Mouse (Mus musculus) lung, adult 2 months (tissue): ENCODE data around the gene Rgma.
A peak's percentile ranks its signal among the peaks of the same experiment; 100 is the strongest.

Source experiments
- CTCF ChIP-seq: fragments of 200-500 bp; IDR thresholded peaks from 2 replicates; pipeline ENCODE4 v1.5.1; 2011; ENCODE audit warnings: mild to moderate bottlenecking, low read length, control low read depth; ENCODE audit not compliant: insufficient read depth
- POLR2A ChIP-seq: fragments of 200-500 bp; IDR thresholded peaks from 2 replicates; pipeline ENCODE4 v1.6.1; 2011; ENCODE audit warnings: low read depth, mild to moderate bottlenecking, control low read depth, low read length, borderline replicate concordance; ENCODE audit errors: extremely low read depth

GRCm38 (mm10) chr7:73422223-73423113 is 47.2 kb downstream of the Rgma start:
- TF ChIP-seq POLR2A (no peak), CTCF (peak; percentile 94)
